Mouse (Mus musculus): ENCODE data around the gene Tbxas1.

The Tbxas1 gene

GRCm38 (mm10) chr6:38923870-38924817 is 48.9 kb downstream of the Tbxas1 start:
- DNase-seq, result no peak

GRCm38 (mm10) chr6:38925719-38926118 is 50.5 kb downstream of the Tbxas1 start:
- DNase-seq, result peak in 1 of 2 experiments; percentile 36

GRCm38 (mm10) chr6:38926135-38926962 is 51.1 kb downstream of the Tbxas1 start:
- peak; percentile 33 to 36 for DNase-seq

GRCm38 (mm10) chr6:38926963-38927361 is 51.8 kb downstream of the Tbxas1 start:
- DNase-seq, result no peak

GRCm38 (mm10) chr6:38928489-38928888 is 53.3 kb downstream of the Tbxas1 start:
- no peak for DNase-seq

GRCm38 (mm10) chr6:38936009-38936408 is 60.8 kb downstream of the Tbxas1 start:
- DNase-seq, result no peak

GRCm38 (mm10) chr6:38938421-38938820 is 63.2 kb downstream of the Tbxas1 start:
- no peak for DNase-seq

- DNase-seq, result no peak
Observed at GRCm38 (mm10) chr6:38939096-38939495, 63.9 kb downstream of the Tbxas1 start.

- DNase-seq, result no peak
Observed at GRCm38 (mm10) chr6:38941016-38941415, 65.8 kb downstream of the Tbxas1 start.

GRCm38 (mm10) chr6:38942771-38943170 is 67.6 kb downstream of the Tbxas1 start:
- DNase-seq, result no peak

- DNase-seq, result no peak
Observed at GRCm38 (mm10) chr6:38944392-38944791, 69.2 kb downstream of the Tbxas1 start.

GRCm38 (mm10) chr6:38944826-38945225 is 69.6 kb downstream of the Tbxas1 start:
- DNase-seq, result no peak

- DNase-seq, result no peak
Observed at GRCm38 (mm10) chr6:38945681-38946080, 70.5 kb downstream of the Tbxas1 start.

- peak; percentile 28 to 40 for DNase-seq
Observed at GRCm38 (mm10) chr6:38947282-38947681, 72.1 kb downstream of the Tbxas1 start.

GRCm38 (mm10) chr6:38949683-38950161 is 74.5 kb downstream of the Tbxas1 start:
- no peak for DNase-seq

GRCm38 (mm10) chr6:38950341-38950740 is 75.1 kb downstream of the Tbxas1 start:
- DNase-seq, result no peak

- DNase-seq, result no peak
Observed at GRCm38 (mm10) chr6:38950838-38951237, 75.6 kb downstream of the Tbxas1 start.

- no peak for DNase-seq
Observed at GRCm38 (mm10) chr6:38956641-38957040, 81.4 kb downstream of the Tbxas1 start.

- no peak for DNase-seq
Observed at GRCm38 (mm10) chr6:38957246-38957645, 82.0 kb downstream of the Tbxas1 start.

- no peak for DNase-seq
Observed at GRCm38 (mm10) chr6:38959502-38959901, 84.3 kb downstream of the Tbxas1 start.

- DNase-seq, result peak; percentile 51 to 68
Observed at GRCm38 (mm10) chr6:38960367-38960766, 85.2 kb downstream of the Tbxas1 start.

GRCm38 (mm10) chr6:38960791-38961426 is 85.7 kb downstream of the Tbxas1 start:
- peak; percentile 40 to 57 for DNase-seq
